Mouse (Mus musculus): ENCODE data around the gene Foxp3. TPM values are rescaled to one million over a fixed set of nuclear protein-coding genes. Genes with fewer than 3 reads are reported as not detected.

Gene Foxp3
- polyA plus RNA-seq (2021; fragmentation: Nextera tagmentation), result not detected in 2 replicates
- long read RNA-seq, experiment 1, result 0 reads
- long read RNA-seq, experiment 2, partial matches to known transcripts, result 0 of 1 reads
- long read RNA-seq, experiment 2, other reads (novel, unspliced or antisense), result 1 of 1 reads

DNA sequence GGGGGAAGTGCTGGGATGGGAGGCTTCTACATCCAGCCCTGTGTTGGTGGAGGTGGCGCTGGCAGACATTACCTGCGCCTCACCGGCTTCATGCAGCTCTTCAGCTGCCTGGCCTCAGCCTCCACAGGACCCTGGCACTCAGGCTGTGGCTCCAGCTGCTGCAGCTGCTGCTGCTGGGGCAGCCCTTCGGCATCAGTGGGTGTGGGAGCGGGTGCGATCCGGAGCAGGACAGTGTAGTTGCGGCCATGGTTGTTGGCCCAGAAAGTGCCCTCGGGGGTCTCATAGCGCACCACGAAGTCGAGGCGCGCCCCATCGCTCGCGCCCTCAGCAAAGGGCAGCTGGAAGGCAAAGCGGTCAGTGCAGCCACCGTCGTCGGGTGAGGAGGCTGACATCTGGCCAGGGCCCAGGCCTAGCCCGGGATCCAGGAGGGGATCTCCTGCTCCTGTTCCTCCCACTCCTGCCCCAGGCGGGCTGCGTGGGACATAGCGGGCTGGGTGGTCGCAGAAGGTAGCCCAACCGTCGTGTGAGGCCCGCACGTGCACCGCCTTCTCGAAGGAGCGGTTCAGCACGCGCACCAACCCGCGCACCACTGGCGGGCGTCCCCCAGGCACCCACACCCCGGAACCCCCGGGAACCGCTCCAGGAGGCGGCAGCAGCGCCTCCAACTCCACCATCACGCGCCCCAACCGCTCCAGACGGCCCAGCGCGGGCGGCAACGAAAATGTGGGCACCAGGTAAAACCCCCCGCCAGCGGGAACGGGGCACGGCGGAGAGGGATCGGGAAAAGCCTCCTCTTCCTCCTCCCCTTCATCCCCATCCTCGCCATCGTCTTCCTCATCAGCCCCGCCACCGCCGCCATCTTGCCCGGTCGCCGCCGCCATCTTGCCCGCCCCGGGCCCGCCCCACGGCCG is at the start of gene Foxp3:
Foxp3 (plus strand) TSS at position 469 of the 911 bp plus-strand sequence.

GRCm38 (mm10) chrX:7574087-7574884 is 842 bp downstream of the Foxp3 start, which contains the start of gene Ppp1r3f:
Gene Ppp1r3f, minus strand, starts transcription at chrX:7574283.

DNA sequence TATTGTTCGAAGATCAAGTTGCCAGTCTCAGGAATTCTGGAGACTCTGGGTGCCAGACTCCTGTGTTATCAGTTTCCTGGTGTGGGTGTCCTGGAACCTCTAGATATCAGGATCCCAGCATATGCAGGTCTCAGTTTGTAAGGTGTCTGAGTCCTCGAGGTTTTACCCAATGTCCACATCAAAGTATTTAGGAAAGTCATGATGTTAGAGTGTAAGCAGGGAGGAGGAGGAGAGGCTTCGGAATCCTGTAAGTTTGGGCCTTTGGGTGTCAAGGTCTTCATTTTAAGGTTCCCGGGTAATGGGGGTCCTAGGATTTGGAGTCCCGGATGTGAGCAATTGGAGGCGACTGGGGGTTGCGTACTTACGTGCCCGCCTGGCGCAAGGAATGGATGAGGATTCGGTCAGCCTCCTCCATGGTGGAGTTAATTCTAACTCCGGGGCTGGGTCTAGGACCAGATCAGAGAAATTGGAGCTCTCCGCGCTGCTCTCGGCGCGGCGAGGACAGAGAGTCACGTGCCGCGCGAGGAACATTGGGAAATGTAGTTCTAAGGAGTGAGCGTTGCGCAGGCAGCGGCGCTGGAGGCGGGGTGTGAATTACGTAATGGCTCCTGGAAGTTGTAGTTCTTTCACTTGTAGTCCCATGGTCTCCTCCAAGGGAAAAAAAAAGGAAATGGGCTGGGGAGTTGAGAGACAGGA is 31.6 kb downstream of the Foxp3 start, which contains the start of gene Ccdc22:
Ccdc22 (minus strand) TSS at position 639 of the 696 bp plus-strand sequence.

DNA sequence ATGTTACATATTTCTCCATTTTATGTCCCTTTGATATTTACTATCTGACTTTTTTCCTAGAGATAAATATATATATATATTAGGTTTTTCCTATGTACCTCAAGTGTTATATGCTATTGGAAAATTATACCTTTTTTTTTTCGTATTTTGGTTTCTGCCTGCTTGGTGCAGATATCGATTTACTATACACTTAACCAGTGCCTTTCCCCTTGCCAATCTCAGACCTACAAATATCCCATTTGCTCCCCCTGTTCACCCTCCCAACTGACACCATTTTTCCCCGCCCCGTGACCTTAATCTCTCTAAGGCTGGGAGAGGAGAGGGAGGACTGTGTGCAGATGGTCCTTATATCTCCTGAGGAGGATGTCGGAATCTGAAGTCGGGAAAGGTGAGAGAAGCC is 33.3 kb downstream of the Foxp3 start, which contains the start of gene Cacna1f:
Cacna1f (plus strand) TSS at position 301 of the 400 bp plus-strand sequence.

DNA sequence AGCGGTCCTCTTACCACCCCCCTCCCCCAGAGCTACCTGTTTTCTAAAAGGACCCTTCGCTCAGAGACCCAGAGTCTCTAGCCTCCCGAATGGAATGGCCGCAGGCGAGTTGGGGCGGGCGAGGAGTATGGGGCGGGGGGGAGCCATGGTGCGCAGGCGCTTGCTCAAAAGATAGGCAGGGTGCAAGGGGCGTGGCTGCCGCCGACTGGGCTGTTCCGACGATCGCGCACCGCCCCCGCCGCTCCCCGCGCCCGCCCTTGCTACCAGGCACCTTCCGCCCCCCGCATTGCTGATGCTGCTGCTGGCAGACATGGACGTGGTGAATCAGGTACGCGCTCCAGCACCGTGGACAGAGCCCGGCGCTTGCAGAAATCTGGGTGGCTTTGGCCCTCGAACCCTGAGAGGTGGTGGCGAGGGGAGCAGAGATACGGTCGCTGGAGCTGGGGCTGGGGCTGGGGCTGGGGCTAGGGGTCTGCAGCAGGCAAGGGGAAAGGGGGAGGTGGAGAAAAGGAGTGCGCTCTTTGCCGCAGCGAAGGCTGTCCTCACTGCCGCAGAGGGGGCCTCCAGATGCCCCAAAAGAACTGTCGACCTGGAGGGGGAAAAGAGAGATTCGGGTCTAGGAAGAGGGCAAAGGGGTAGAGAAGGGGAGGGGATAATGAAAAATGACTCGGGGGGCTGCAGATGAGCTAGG is 65.1 kb downstream of the Foxp3 start, which contains the start of gene Syp:
Syp (plus strand) TSS at position 71 of the 691 bp plus-strand sequence.

Other genes starting within 250 kb of the Foxp3 start
- 0.87 and 1.2 TPM in 2 replicates for gene Usp27x, start 197.8 kb upstream of the Foxp3 start, polyA plus RNA-seq (2021; fragmentation: Nextera tagmentation)
- 3.3 and 3.8 TPM in 2 replicates for gene Ppp1r3f, start 639 bp downstream of the Foxp3 start, polyA plus RNA-seq (2021; fragmentation: Nextera tagmentation)
- 21.7 and 24.5 TPM in 2 replicates for gene Ccdc22, start 31.9 kb downstream of the Foxp3 start, polyA plus RNA-seq (2021; fragmentation: Nextera tagmentation)
- not detected in 2 replicates for gene Cacna1f, start 33.4 kb downstream of the Foxp3 start, polyA plus RNA-seq (2021; fragmentation: Nextera tagmentation)
- 165 and 181 TPM in 2 replicates for gene Syp, start 64.8 kb downstream of the Foxp3 start, polyA plus RNA-seq (2021; fragmentation: Nextera tagmentation)
- 0.54 and 0.60 TPM in 2 replicates for gene Prickle3, start 83.6 kb downstream of the Foxp3 start, polyA plus RNA-seq (2021; fragmentation: Nextera tagmentation)
- 10.2 and 14.4 TPM in 2 replicates for gene Plp2, start 97.7 kb downstream of the Foxp3 start, polyA plus RNA-seq (2021; fragmentation: Nextera tagmentation)
- gene Magix, start 107.6 kb downstream of the Foxp3 start, polyA plus RNA-seq (2021; fragmentation: Nextera tagmentation), result 0.14 and 0.18 TPM in 2 replicates
- gene Gpkow, start 123.5 kb downstream of the Foxp3 start, polyA plus RNA-seq (2021; fragmentation: Nextera tagmentation), result 18.4 and 19.5 TPM in 2 replicates
- gene Wdr45, start 140.7 kb downstream of the Foxp3 start, polyA plus RNA-seq (2021; fragmentation: Nextera tagmentation), result 28.9 and 30.9 TPM in 2 replicates
- 0.30 TPM in 1 of 2 replicates, not detected in the other for gene Gm45208, start 148.6 kb downstream of the Foxp3 start, polyA plus RNA-seq (2021; fragmentation: Nextera tagmentation)
- gene Praf2, start 154.8 kb downstream of the Foxp3 start, polyA plus RNA-seq (2021; fragmentation: Nextera tagmentation), result 135 and 140 TPM in 2 replicates
- gene Ccdc120, start 177.3 kb downstream of the Foxp3 start, polyA plus RNA-seq (2021; fragmentation: Nextera tagmentation), result 5.8 and 7.6 TPM in 2 replicates
- 7.6 and 8.5 TPM in 2 replicates for gene Tfe3, start 188.9 kb downstream of the Foxp3 start, polyA plus RNA-seq (2021; fragmentation: Nextera tagmentation)
- gene Gripap1, start 216.1 kb downstream of the Foxp3 start, polyA plus RNA-seq (2021; fragmentation: Nextera tagmentation), result 29.8 and 34.6 TPM in 2 replicates
- 4.7 and 5.2 TPM in 2 replicates for gene Kcnd1, start 248.6 kb downstream of the Foxp3 start, polyA plus RNA-seq (2021; fragmentation: Nextera tagmentation)

Measured in layer of hippocampus, adult 6 months (tissue).